Mouse (Mus musculus): ENCODE measurements around the gene Ptger4. TPM values are rescaled to one million over a fixed set of nuclear protein-coding genes. Genes with fewer than 3 reads are reported as not detected.

The Ptger4 gene
- polyA plus RNA-seq, 1 experiment from 2014 or later, result 2.8 TPM

- peaks cover 18% of the 10 kb centered on the region for H3K27me3 ChIP-seq
- no peaks in the 10 kb centered on the region for H3K4me1 ChIP-seq (replicated peaks)
- no peaks in the 10 kb centered on the region for H3K36me3 ChIP-seq
- no peak for ATAC-seq (ENCODE audit: low FRiP score)
- H3K4me3 ChIP-seq, result no peak overlapping the region
- H3K27ac ChIP-seq, result no peak overlapping the region
- H3K4me2 ChIP-seq, result no peak overlapping the region
- WGBS, result 91% methylated on average over 4 of the region's 4 CpGs
- H3K9me3 ChIP-seq, result no peaks in the 10 kb centered on the region
- no peak overlapping the region for H3K9ac ChIP-seq
Observed at GRCm38 (mm10) chr15:5250182-5250581, 6.2 kb upstream of the Ptger4 start.

GRCm38 (mm10) chr15:5243036-5243958 is 690 bp downstream of the Ptger4 start:
- ATAC-seq (ENCODE audit: low FRiP score), result no peak
- Histone ChIP-seq H3K27me3 (peaks cover 73% of the 10 kb centered on the region), H3K4me2 (peak overlapping the region; percentile 97), H3K4me3 (peak overlapping the region; percentile 54), H3K27ac (no peak overlapping the region), H3K36me3 (no peaks in the 10 kb centered on the region), H3K9ac (peak overlapping the region; percentile 71), H3K9me3 (no peaks in the 10 kb centered on the region), H3K4me1 (replicated peaks) (peaks cover 31% of the 10 kb centered on the region)
- 7% methylated on average over 40 of the region's 40 CpGs for WGBS

- H3K4me1 ChIP-seq (replicated peaks), result peaks cover 31% of the 10 kb centered on the region
- H3K36me3 ChIP-seq, result no peaks in the 10 kb centered on the region
- no peak overlapping the region for H3K27ac ChIP-seq
- H3K4me3 ChIP-seq, result peak overlapping the region; percentile 54
- H3K4me2 ChIP-seq, result peak overlapping the region; percentile 97
- peak; percentile 58 for ATAC-seq (ENCODE audit: low FRiP score)
- H3K9ac ChIP-seq, result peak overlapping the region; percentile 71
- WGBS, result 3% methylated on average over 61 of the region's 61 CpGs
- H3K27me3 ChIP-seq, result peaks cover 78% of the 10 kb centered on the region
- H3K9me3 ChIP-seq, result no peaks in the 10 kb centered on the region
Observed at GRCm38 (mm10) chr15:5242241-5243035, 1.5 kb downstream of the Ptger4 start.

GRCm38 (mm10) chr15:5241304-5242201 is 2.4 kb downstream of the Ptger4 start:
- WGBS, result 18% methylated on average over 12 of the region's 12 CpGs
- Histone ChIP-seq H3K27ac (no peak overlapping the region), H3K9me3 (no peaks in the 10 kb centered on the region), H3K27me3 (peaks cover 74% of the 10 kb centered on the region), H3K9ac (peak overlapping the region; percentile 71), H3K36me3 (no peaks in the 10 kb centered on the region), H3K4me2 (peak overlapping the region; percentile 97), H3K4me1 (replicated peaks) (peaks cover 31% of the 10 kb centered on the region), H3K4me3 (peak overlapping the region; percentile 54)
- peak; percentile 40 for ATAC-seq (ENCODE audit: low FRiP score)

- no peaks in the 10 kb centered on the region for H3K36me3 ChIP-seq
- 80% methylated on average over 6 of the region's 6 CpGs for WGBS
- peaks cover 32% of the 10 kb centered on the region for H3K4me1 ChIP-seq (replicated peaks)
- H3K4me2 ChIP-seq, result peak overlapping the region; percentile 97
- no peak overlapping the region for H3K27ac ChIP-seq
- H3K4me3 ChIP-seq, result no peak overlapping the region
- no peak overlapping the region for H3K9ac ChIP-seq
- ATAC-seq (ENCODE audit: low FRiP score), result no peak
- H3K27me3 ChIP-seq, result peaks cover 62% of the 10 kb centered on the region
- no peaks in the 10 kb centered on the region for H3K9me3 ChIP-seq
Observed at GRCm38 (mm10) chr15:5240360-5240759, 3.6 kb downstream of the Ptger4 start.

GRCm38 (mm10) chr15:5239901-5240300 is 4.1 kb downstream of the Ptger4 start:
- Histone ChIP-seq H3K36me3 (no peaks in the 10 kb centered on the region), H3K27me3 (peaks cover 58% of the 10 kb centered on the region), H3K4me3 (no peak overlapping the region), H3K27ac (no peak overlapping the region), H3K9me3 (no peaks in the 10 kb centered on the region), H3K4me1 (replicated peaks) (peaks cover 34% of the 10 kb centered on the region), H3K4me2 (peak overlapping the region; percentile 97), H3K9ac (no peak overlapping the region)
- ATAC-seq (ENCODE audit: low FRiP score), result no peak
- WGBS, result 78% methylated on average over 6 of the region's 6 CpGs

GRCm38 (mm10) chr15:5239361-5239760 is 4.6 kb downstream of the Ptger4 start:
- Histone ChIP-seq H3K9ac (no peak overlapping the region), H3K36me3 (no peaks in the 10 kb centered on the region), H3K27ac (no peak overlapping the region), H3K9me3 (no peaks in the 10 kb centered on the region), H3K4me1 (replicated peaks) (peaks cover 28% of the 10 kb centered on the region), H3K4me2 (peak overlapping the region; percentile 97; the same call in 1 of the 2 replicates), H3K27me3 (peaks cover 52% of the 10 kb centered on the region), H3K4me3 (no peak overlapping the region)
- ATAC-seq (ENCODE audit: low FRiP score), result no peak
- WGBS, result 74% methylated on average over 4 of the region's 4 CpGs

GRCm38 (mm10) chr15:5238553-5238952 is 5.4 kb downstream of the Ptger4 start:
- no peak overlapping the region for H3K9ac ChIP-seq
- peaks cover 21% of the 10 kb centered on the region for H3K4me1 ChIP-seq (replicated peaks)
- ATAC-seq (ENCODE audit: low FRiP score), result no peak

GRCm38 (mm10) chr15:5238073-5238472 is 5.9 kb downstream of the Ptger4 start:
- H3K27ac ChIP-seq, result no peak overlapping the region
- H3K27me3 ChIP-seq, result peaks cover 39% of the 10 kb centered on the region
- no peak overlapping the region for H3K9ac ChIP-seq

More at GRCm38 (mm10) chr15:5238553-5238952, 5.4 kb downstream of the Ptger4 start:
- H3K4me3 ChIP-seq, result no peak overlapping the region
- H3K27ac ChIP-seq, result no peak overlapping the region
- H3K9me3 ChIP-seq, result no peaks in the 10 kb centered on the region
- WGBS, result 93% methylated on average over 4 of the region's 4 CpGs
- H3K27me3 ChIP-seq, result peaks cover 44% of the 10 kb centered on the region
- H3K4me2 ChIP-seq, result no peak overlapping the region
- H3K36me3 ChIP-seq, result no peaks in the 10 kb centered on the region

GRCm38 (mm10) chr15:5237012-5237660 is 6.9 kb downstream of the Ptger4 start:
- Histone ChIP-seq H3K4me1 (replicated peaks) (peaks cover 8% of the 10 kb centered on the region), H3K36me3 (no peaks in the 10 kb centered on the region), H3K9me3 (no peaks in the 10 kb centered on the region), H3K4me2 (no peak overlapping the region), H3K9ac (no peak overlapping the region), H3K27ac (no peak overlapping the region), H3K27me3 (peaks cover 30% of the 10 kb centered on the region), H3K4me3 (no peak overlapping the region)
- WGBS, result 58% methylated on average over 7 of the region's 7 CpGs
- peak; percentile 55; the same call in 1 of the 2 replicates for ATAC-seq (ENCODE audit: low FRiP score)

More at GRCm38 (mm10) chr15:5238073-5238472, 5.9 kb downstream of the Ptger4 start:
- no peak overlapping the region for H3K4me3 ChIP-seq
- no peak for ATAC-seq (ENCODE audit: low FRiP score)
- 82% methylated on average over 7 of the region's 7 CpGs for WGBS
- no peaks in the 10 kb centered on the region for H3K9me3 ChIP-seq
- no peaks in the 10 kb centered on the region for H3K36me3 ChIP-seq
- H3K4me1 ChIP-seq (replicated peaks), result peaks cover 16% of the 10 kb centered on the region
- no peak overlapping the region for H3K4me2 ChIP-seq

GRCm38 (mm10) chr15:5236538-5236937 is 7.4 kb downstream of the Ptger4 start:
- Histone ChIP-seq H3K9ac (no peak overlapping the region), H3K36me3 (no peaks in the 10 kb centered on the region), H3K27me3 (peaks cover 24% of the 10 kb centered on the region), H3K9me3 (no peaks in the 10 kb centered on the region), H3K4me2 (no peak overlapping the region), H3K4me3 (no peak overlapping the region), H3K4me1 (replicated peaks) (0 out of 2 replicates have a peak, but pooled peaks cover 3% of the 10 kb centered on the region), H3K27ac (no peak overlapping the region)
- ATAC-seq (ENCODE audit: low FRiP score), result peak; percentile 78
- WGBS, result 16% methylated on average over 6 of the region's 6 CpGs

Data from hindbrain, embryonic 13.5 days (tissue).